Mouse (Mus musculus): ENCODE measurements around the gene Lrg1.

Lrg1 gene

GRCm38 (mm10) chr17:56074097-56074826 lies 47.5 kb downstream of the Lrg1 start:
- DNase-seq (ENCODE audit: low spot score): peak; percentile 86

- no peak for DNase-seq (ENCODE audit: low spot score)
Observed at GRCm38 (mm10) chr17:56072243-56072642, 49.6 kb downstream of the Lrg1 start.

DNA sequence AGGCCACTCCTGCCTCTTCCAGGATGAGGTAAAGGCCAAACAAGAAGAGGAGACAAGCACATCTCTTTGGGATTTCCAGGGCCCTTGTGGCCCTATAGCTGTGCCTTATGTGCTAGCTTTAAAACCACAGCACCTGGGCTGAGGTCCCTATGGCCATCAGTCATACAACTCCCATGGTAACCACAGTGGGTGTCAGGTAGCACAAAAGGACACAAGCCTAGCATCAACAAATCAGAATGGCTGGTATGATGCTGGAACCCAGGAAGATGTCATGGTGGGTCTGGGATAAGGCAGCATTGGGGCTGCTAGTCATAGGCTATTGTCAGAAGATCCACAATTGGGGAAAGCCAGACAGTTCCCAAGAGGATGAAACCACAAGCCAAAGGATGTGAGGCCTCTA lies 50.7 kb downstream of the Lrg1 start:
- no peak for DNase-seq (ENCODE audit: low spot score)
